Mouse (Mus musculus): ENCODE results near the gene Npm1. TPM values are rescaled to one million over a fixed set of nuclear protein-coding genes. Genes with fewer than 3 reads are reported as not detected.

Gene Npm1
- total and polyA plus RNA-seq, 3 experiments, result 9.0 to 325 (median 276) TPM

Other genes starting within 250 kb of the Npm1 start
- 1 to 10 TPM; 2.4 to 2.5 TPM for gene Fgf18, start 15.8 kb downstream of the Npm1 start, total RNA-seq (2021)
- 0.36 and 0.87 TPM in 2 replicates for gene Fgf18, start 15.8 kb downstream of the Npm1 start, polyA plus RNA-seq (2012; rRNA removed)
- under 1 TPM in 1 of 2 experiments, not detected in 1; 0.38 TPM for gene Tlx3, start 40.4 kb upstream of the Npm1 start, total RNA-seq (2021)
- 0.23 and 0.51 TPM in 2 replicates for gene Tlx3, start 40.4 kb upstream of the Npm1 start, polyA plus RNA-seq (2012; rRNA removed)
- gene Gm12117, start 113.5 kb upstream of the Npm1 start, total RNA-seq (2021), result under 1 TPM in 1 of 2 experiments, not detected in 1; 0.76 TPM
- not detected in 2 replicates for gene Gm12117, start 113.5 kb upstream of the Npm1 start, polyA plus RNA-seq (2012; rRNA removed)

Measured in adrenal gland, adult 2 months (tissue).